ENCODE assay signal across 22 mouse cellular contexts in genomic region chr3:152475894-152476293, GRCm38 (mm10).
DNase-seq lines count a peak whose midpoint lies in the region; ATAC-seq and TF ChIP-seq lines count a peak whose summit lies in the region.
"Had no signal": no experiment of that assay in that cellular context is flagged by ENCODE, and none has a peak within 500 bp of the region (broad histone marks: within the 10 kb centered on the region; RNA-seq: fewer than 3 reads in every experiment).

No protein-coding gene starts in this region.

- no peak for ATAC-seq in heart, embryonic 12.5 days (ENCODE audit: insufficient number of reproducible peaks, low FRiP score)
- ATAC-seq in lung, embryonic 14.5 days (ENCODE audit: insufficient read depth), result no peak
- ATAC-seq: activated CD4-positive, CD25-positive, alpha-beta regulatory T cell, adult 4 months; CD4-positive, CD25-positive, alpha-beta regulatory T cell, adult 4 months; Patski had no signal

- no peak for TF ChIP-seq RAD21 in CH12.LX (IDR thresholded peaks at IDR 0.05; ENCODE audit: low read depth, low read length)

- no peak overlapping the region for H3K9ac ChIP-seq in heart, embryonic 12.5 days
- no peak overlapping the region for H3K9ac ChIP-seq in lung, embryonic 14.5 days
- no peak overlapping the region for H3K9ac ChIP-seq in CH12.LX (ENCODE audit: insufficient read depth, low read depth)

- DNase-seq in heart, adult 11 months, result peak; percentile 76
- DNase-seq in heart, embryonic 10.5 days (ENCODE audit: low spot score), result peak; percentile 68
- DNase-seq in heart, postnatal 36 days, result no peak
- DNase-seq in lung, embryonic 14.5 days, result peak; percentile 40
- DNase-seq in lung, postnatal 14 days, result no peak
- no peak for DNase-seq in CH12.LX (ENCODE audit: extremely low read depth)
- no peak for DNase-seq in adrenal gland, postnatal 10 days
- DNase-seq: adrenal gland, adult 2 months; adrenal gland, adult 8-10 months; adrenal gland, postnatal 14 days; adrenal gland, postnatal 25 days; adrenal gland, postnatal 36 days; B cell, adult 2 months; cerebellum, adult 11 months; cerebellum, adult 11-12 months; cerebellum, adult 18-20 months; cerebellum, adult 2 months had no signal

- dilution Hi-C loops in CH12.LX (cut with MboI; ENCODE audit: extremely low pct_ligation_motif_present, extremely low pct_unique_long_range_greater_than_20kb, low sequenced_read_pairs), result no loop called here

- no peaks in the 10 kb centered on the region for H3K27me3 ChIP-seq in heart, embryonic 12.5 days (replicated peaks)
- H3K27me3 ChIP-seq in heart, embryonic 10.5 days (ENCODE audit: insufficient read depth, poor library complexity, severe bottlenecking), result 0 out of 2 replicates have a peak, but pooled peaks cover 3% of the 10 kb centered on the region
- no peaks in the 10 kb centered on the region for H3K27me3 ChIP-seq in lung, embryonic 14.5 days (ENCODE audit: insufficient read depth, low read length)
- H3K27me3 ChIP-seq in CH12.LX (replicated peaks), result no peaks in the 10 kb centered on the region
- H3K27me3 ChIP-seq: Patski had no signal

- H3K4me1 ChIP-seq in heart, embryonic 12.5 days (replicated peaks), result peaks cover 14% of the 10 kb centered on the region
- peaks cover 26% of the 10 kb centered on the region for H3K4me1 ChIP-seq in heart, embryonic 10.5 days
- 0 out of 2 replicates have a peak, but pooled peaks cover 3% of the 10 kb centered on the region for H3K4me1 ChIP-seq in lung, embryonic 14.5 days (ENCODE audit: insufficient read depth)
- H3K4me1 ChIP-seq in CH12.LX (ENCODE audit: control insufficient read depth in 1 of 2, insufficient read depth in 2 of 2), result peaks cover 10 to 34% of the 10 kb centered on the region in 2 experiments

- no peak overlapping the region for H3K4me2 ChIP-seq in heart, embryonic 12.5 days
- no peak overlapping the region for H3K4me2 ChIP-seq in lung, embryonic 14.5 days
- no peak overlapping the region for H3K4me2 ChIP-seq in CH12.LX (ENCODE audit: insufficient read depth, low read depth, poor library complexity, severe bottlenecking)

- no peaks in the 10 kb centered on the region for H3K79me2 ChIP-seq in CH12.LX (replicated peaks; ENCODE audit: control insufficient read depth, extremely low read depth, insufficient read depth, poor library complexity, severe bottlenecking)

- intact Hi-C loops in heart, postnatal 36 days (cut with DNase I), result loop anchor here (2.0 to 5.0 kb wide), 2 partner anchors 236 to 273 kb away; partner anchors contain the start of gene Pigk

- no peak overlapping the region for H3K27ac ChIP-seq in heart, embryonic 12.5 days (ENCODE audit: poor library complexity, severe bottlenecking)
- H3K27ac ChIP-seq in heart, embryonic 10.5 days, result no peak overlapping the region
- H3K27ac ChIP-seq in lung, embryonic 14.5 days (ENCODE audit: low read depth), result no peak overlapping the region
- no peak overlapping the region for H3K27ac ChIP-seq in CH12.LX (ENCODE audit: insufficient read depth, low read depth)

- TF ChIP-seq CTCF in lung, embryonic 14.5 days (IDR thresholded peaks at IDR 0.05; ENCODE audit: low read depth), result no peak
- no peak for TF ChIP-seq CTCF in CH12.LX (conservative IDR thresholded peaks at IDR 0.05 in 1 of 2, IDR thresholded peaks at IDR 0.05 in 1 of 2; ENCODE audit: low read depth in 2 of 2, low read length in 2 of 2)

- no peak overlapping the region for H3K4me3 ChIP-seq in heart, embryonic 12.5 days
- H3K4me3 ChIP-seq in heart, embryonic 10.5 days, result no peak overlapping the region
- no peak overlapping the region for H3K4me3 ChIP-seq in lung, embryonic 14.5 days (ENCODE audit: low read depth, low read length)
- no peak overlapping the region for H3K4me3 ChIP-seq in CH12.LX (replicated peaks in 1 of 3; ENCODE audit: low read depth in 2 of 3, low read length in 2 of 3, poor library complexity in 1 of 3)

- H3K9me3 ChIP-seq in heart, embryonic 12.5 days (replicated peaks), result no peaks in the 10 kb centered on the region
- H3K9me3 ChIP-seq in heart, embryonic 10.5 days, result no peaks in the 10 kb centered on the region
- H3K9me3 ChIP-seq in lung, embryonic 14.5 days (ENCODE audit: low read depth, low read length), result no peaks in the 10 kb centered on the region
- H3K9me3 ChIP-seq in CH12.LX (replicated peaks; ENCODE audit: low read length), result no peaks in the 10 kb centered on the region
- H3K9me3 ChIP-seq: G1E had no signal

- no peak for TF ChIP-seq EP300 in CH12.LX (IDR thresholded peaks at IDR 0.05; ENCODE audit: low read length)

- H3K36me3 ChIP-seq in heart, embryonic 12.5 days, result no peaks in the 10 kb centered on the region
- no peaks in the 10 kb centered on the region for H3K36me3 ChIP-seq in heart, embryonic 10.5 days
- H3K36me3 ChIP-seq in lung, embryonic 14.5 days (ENCODE audit: insufficient read depth), result no peaks in the 10 kb centered on the region
- H3K36me3 ChIP-seq in CH12.LX (replicated peaks in 1 of 2; ENCODE audit: control insufficient read depth in 1 of 2, insufficient read depth in 1 of 2, low read length in 1 of 2), result peaks cover 2 to 29% of the 10 kb centered on the region in 2 experiments
- H3K36me3 ChIP-seq: G1E had no signal

- WGBS in heart, embryonic 12.5 days, result 83% methylated on average over 3 of the region's 3 CpGs
- WGBS in heart, embryonic 10.5 days, result 87% methylated on average over 3 of the region's 3 CpGs
- WGBS in lung, embryonic 14.5 days, result 81% methylated on average over 3 of the region's 3 CpGs

- in situ Hi-C loops in CH12.LX (cut with MboI; ENCODE audit: low pct_ligation_motif_present, low pct_unique_long_range_greater_than_20kb, low sequenced_read_pairs), result loop anchor here (5.0 to 10.0 kb wide), 3 partner anchors 79 to 281 kb away; partner anchors contain the start of genes Pigk and Zzz3

- TF ChIP-seq POLR2A in CH12.LX (IDR thresholded peaks at IDR 0.05; ENCODE audit: low read depth, low read length), result no peak

TF ChIP-seq in CH12.LX, 34 proteins besides CTCF, POLR2A, EP300 and RAD21:
- TF ChIP-seq MXI1 (IDR thresholded peaks at IDR 0.05; ENCODE audit: low read depth, low read length) (0 out of 2 replicates have a peak, but pooled peaks have one; percentile 13), IRF4 (IDR thresholded peaks at IDR 0.05; ENCODE audit: low read depth, low read length) (no peak)
TF ChIP-seq in CH12.LX: peak in this region for 1.

Comparison
In these comparisons a context has a peak if more than half of its experiments do, and no peak if none do; other contexts are left out.
1. DNase-seq: peak in heart, adult 11 months (single experiment), heart, embryonic 10.5 days (single experiment) and lung, embryonic 14.5 days (single experiment); none in heart, postnatal 36 days (0 of 2), lung, postnatal 14 days (single experiment), CH12.LX (single experiment) and adrenal gland, postnatal 10 days (single experiment).